14 mouse cellular contexts compared by ENCODE assay signal in the genomic region with DNA sequence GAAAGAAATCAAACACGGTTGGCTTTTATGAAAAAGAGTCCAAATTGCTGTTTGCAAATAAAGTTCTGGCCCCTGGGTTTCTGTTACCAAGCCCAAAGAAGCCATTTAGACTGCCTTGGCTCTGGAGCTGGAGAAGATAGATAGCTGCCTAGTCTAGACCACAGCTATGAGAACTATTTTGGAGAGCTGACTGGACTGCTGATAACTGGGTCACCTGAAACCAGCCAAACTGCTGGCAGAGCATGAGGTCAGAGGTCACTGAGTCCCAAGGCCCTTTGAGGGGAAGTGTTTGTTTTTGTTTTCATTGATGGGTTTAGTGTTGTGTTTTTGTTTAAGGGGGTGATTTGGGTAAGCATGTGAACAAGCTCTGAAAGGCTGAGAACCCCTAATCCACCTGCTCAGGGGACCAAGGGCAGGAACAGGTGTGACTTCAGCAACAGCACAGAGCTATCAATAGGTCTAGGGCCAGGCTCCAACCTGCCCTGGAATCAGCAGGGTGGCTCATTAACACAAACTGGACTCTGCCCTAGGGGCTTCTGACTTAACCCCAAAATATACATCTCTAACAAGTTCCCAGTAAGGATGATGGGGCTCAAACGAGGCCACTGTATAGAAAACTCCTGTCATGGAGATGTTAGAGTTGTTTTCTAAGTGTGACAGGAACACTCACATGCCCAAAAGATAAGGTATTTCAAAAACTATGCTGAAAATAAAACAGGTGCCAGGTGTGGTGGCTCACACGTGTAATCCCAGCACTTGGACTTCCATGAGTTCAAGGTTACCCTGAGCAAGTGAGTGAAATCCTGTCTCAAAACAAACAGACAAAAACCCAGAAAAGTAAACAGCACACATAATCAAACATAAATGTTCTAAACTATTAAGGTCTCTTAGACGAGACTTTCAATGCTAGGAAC. TPM values are rescaled to one million over a fixed set of nuclear protein-coding genes. Genes with fewer than 3 reads are reported as not detected.
A peak's percentile ranks its signal among the peaks of the same experiment; 100 is the strongest.
DNase-seq lines count a peak whose midpoint lies in the region; TF ChIP-seq lines count a peak whose summit lies in the region.
"Had no signal": no experiment of that assay in that cellular context is flagged by ENCODE, and none has a peak within 500 bp of the region (broad histone marks: within the 10 kb centered on the region; RNA-seq: fewer than 3 reads in every experiment).

No protein-coding gene starts in this region.

- H3K79me3 ChIP-seq in C2C12 (ENCODE audit: low read depth) = no peaks in the 10 kb centered on the region

- TF ChIP-seq CTCF in C2C12 (IDR thresholded peaks at IDR 0.05; ENCODE audit: control insufficient read depth, insufficient read depth, insufficient read length) = no peak

- no peak overlapping the region for H3K4me3 ChIP-seq in C2C12 (ENCODE audit: insufficient read depth, poor library complexity, severe bottlenecking)
- H3K4me3 ChIP-seq: embryonic facial prominence, embryonic 13.5 days; forebrain, embryonic 15.5 days; heart, embryonic 13.5 days; midbrain, embryonic 12.5 days; neural tube, embryonic 12.5 days had no signal

- H3K36me3 ChIP-seq in C2C12 (ENCODE audit: control insufficient read depth, insufficient read depth) = no peaks in the 10 kb centered on the region
- H3K36me3 ChIP-seq: embryonic facial prominence, embryonic 13.5 days; forebrain, embryonic 15.5 days; heart, embryonic 13.5 days; midbrain, embryonic 12.5 days; neural tube, embryonic 12.5 days had no signal

- H3K79me2 ChIP-seq in C2C12 (ENCODE audit: control insufficient read depth, insufficient read depth) = no peaks in the 10 kb centered on the region

- DNase-seq in kidney, adult 11 months = peak; percentile 41
- no peak for DNase-seq in kidney, postnatal 10 days
- peak; percentile 61 for DNase-seq in NIH3T3 (ENCODE audit: low read depth)
- DNase-seq in hindlimb bud, embryonic 11.5 days (ENCODE audit: extremely low spot score, low read depth, low spot score) = peak; percentile 5
- DNase-seq in layer of hippocampus, adult 9-11 months = no peak
- DNase-seq in B cell, adult 2 months = no peak
- DNase-seq: cerebellum, adult 11-12 months; thymus, postnatal 25 days had no signal

- no peaks in the 10 kb centered on the region for H3K27me3 ChIP-seq in C2C12 (ENCODE audit: control insufficient read depth, insufficient read depth, insufficient read length)
- H3K27me3 ChIP-seq: embryonic facial prominence, embryonic 13.5 days; forebrain, embryonic 15.5 days; heart, embryonic 13.5 days; midbrain, embryonic 12.5 days; neural tube, embryonic 12.5 days had no signal

- H3ac ChIP-seq in C2C12 (ENCODE audit: control insufficient read depth, insufficient read length, low read depth) = no peak overlapping the region

TF ChIP-seq in C2C12, 6 proteins besides CTCF, POLR2A, EP300 and RAD21:
- TF ChIP-seq MYOG (IDR thresholded peaks at IDR 0.05; ENCODE audit: control insufficient read depth, extremely low read depth, insufficient read length) (no peak), MYOD1 (IDR thresholded peaks at IDR 0.05; ENCODE audit: control insufficient read depth, insufficient read length, low read depth) (peak; percentile 26)

RNA-seq across cellular contexts. Expression of a gene that starts 3.7 kb away (rescaled TPM):
- 8.9 TPM for polyA plus RNA-seq in C2C12 (2012; fragmentation: generic; extraction: Trizol)

Comparison
In these comparisons a context has a peak if more than half of its experiments do, and no peak if none do; other contexts are left out.
1. DNase-seq: peak in kidney, adult 11 months (single experiment), NIH3T3 (single experiment) and hindlimb bud, embryonic 11.5 days (single experiment); none in kidney, postnatal 10 days (single experiment), layer of hippocampus, adult 9-11 months (single experiment) and B cell, adult 2 months (0 of 2).